Mouse (Mus musculus) liver, adult 10 weeks (tissue): ENCODE data around the gene Ivns1abp. TPM values are rescaled to one million over a fixed set of nuclear protein-coding genes. Genes with fewer than 3 reads are reported as not detected.

ENCODE experiments used
- polyA plus RNA-seq: library from polyadenylated mRNA; stranded (reverse); fragments of 350-450 nt; fragmentation: Illumina TruSeq; extraction: RNeasy Lipid Tissue Mini Kit (QIAGEN cat#74804); gene quantifications from one replicate; pipeline ENCODE4 v1.2.3, GENCODE M21; 2014; ENCODE audit warnings: low read depth, low replicate concordance

Ivns1abp gene
- 113 TPM for polyA plus RNA-seq

GRCm38 (mm10) chr1:151344283-151345108 is at the start of gene Ivns1abp:
TSS of gene Ivns1abp (plus strand) at chr1:151344477.

Other genes starting within 250 kb of the Ivns1abp start
- gene Gm47985, start 161.9 kb upstream of the Ivns1abp start, polyA plus RNA-seq: not detected
- gene Gm8947, start 152.1 kb upstream of the Ivns1abp start, polyA plus RNA-seq: not detected
- not detected for gene Gm47995, start 146.0 kb upstream of the Ivns1abp start, polyA plus RNA-seq
- not detected for gene 3110040M04Rik, start 140.4 kb upstream of the Ivns1abp start, polyA plus RNA-seq
- not detected for gene Gm47996, start 134.3 kb upstream of the Ivns1abp start, polyA plus RNA-seq
- gene Swt1, start 84.0 kb downstream of the Ivns1abp start, polyA plus RNA-seq: 22.2 TPM
- 21.0 TPM for gene Trmt1l, start 84.1 kb downstream of the Ivns1abp start, polyA plus RNA-seq
- 38.9 TPM for gene Rnf2, start 156.5 kb downstream of the Ivns1abp start, polyA plus RNA-seq
- gene Fam129a, start 226.7 kb downstream of the Ivns1abp start, polyA plus RNA-seq: 2.2 TPM